Mouse (Mus musculus) heart, embryonic 13.5 days (tissue): ENCODE data around the gene Tac2. TPM values are rescaled to one million over a fixed set of nuclear protein-coding genes. Genes with fewer than 3 reads are reported as not detected.

ENCODE experiments used
- ATAC-seq: fragments of 200-750 bp; cut with Nextera tagmentation; 2 replicates; pipeline ENCODE4 v1.8.0; 2017; ENCODE audit warnings: moderate TSS enrichment; ENCODE audit not compliant: insufficient number of reproducible peaks, low FRiP score, low TSS enrichment; ENCODE audit errors: extremely low read depth
- H3K27ac ChIP-seq: fragments of 300-500 bp; sonication (generic); replicated peaks from 2 replicates; pipeline ENCODE4 v1.5.1; 2015; ENCODE audit warnings: moderate library complexity, mild to moderate bottlenecking, inconsistent platforms
- H3K27me3 ChIP-seq: fragments of 300-500 bp; sonication (generic); replicated peaks from 2 replicates; pipeline ENCODE4 v1.6.1; 2015; ENCODE audit warnings: mild to moderate bottlenecking, inconsistent platforms
- H3K36me3 ChIP-seq: fragments of 300-500 bp; sonication (generic); 2 replicates; pipeline ENCODE4 v1.6.1; 2015; ENCODE audit warnings: mild to moderate bottlenecking, inconsistent platforms
- H3K4me1 ChIP-seq: fragments of 300-500 bp; sonication (generic); 2 replicates; pipeline ENCODE4 v1.6.1; 2015; ENCODE audit warnings: inconsistent platforms
- H3K4me2 ChIP-seq: fragments of 300-500 bp; sonication (generic); 2 replicates; pipeline ENCODE4 v1.6.1; 2015; ENCODE audit warnings: inconsistent platforms, mild to moderate bottlenecking, moderate library complexity
- H3K4me3 ChIP-seq: fragments of 300-500 bp; sonication (generic); 2 replicates; pipeline ENCODE4 v1.5.1; 2015; ENCODE audit warnings: moderate library complexity, mild to moderate bottlenecking, inconsistent platforms
- H3K9ac ChIP-seq: fragments of 300-500 bp; sonication (generic); 2 replicates; pipeline ENCODE4 v1.6.1; 2015; ENCODE audit warnings: inconsistent platforms, mild to moderate bottlenecking, moderate library complexity
- H3K9me3 ChIP-seq: fragments of 300-500 bp; sonication (generic); 2 replicates; pipeline ENCODE4 v1.6.1; 2016; ENCODE audit warnings: inconsistent platforms
- WGBS: fragments of 180-500 bp; shearing (Covaris S2); methylation state at CpG from one replicate; pipeline ENCODE4 v1.1.7; 2015; ENCODE audit warnings: mixed read lengths; 5-methylcytosine and 5-hydroxymethylcytosine counted together
- polyA plus RNA-seq: library from polyadenylated mRNA; unstranded; fragments of >200 nt; fragmentation: Nextera tagmentation; extraction: Ambion mirVana; gene quantifications from 2 replicates; pipeline ENCODE4 v1.2.1, GENCODE M21; 2015

The Tac2 gene
- polyA plus RNA-seq, 1 experiment from 2014 or later, result 1.2 TPM

DNA sequence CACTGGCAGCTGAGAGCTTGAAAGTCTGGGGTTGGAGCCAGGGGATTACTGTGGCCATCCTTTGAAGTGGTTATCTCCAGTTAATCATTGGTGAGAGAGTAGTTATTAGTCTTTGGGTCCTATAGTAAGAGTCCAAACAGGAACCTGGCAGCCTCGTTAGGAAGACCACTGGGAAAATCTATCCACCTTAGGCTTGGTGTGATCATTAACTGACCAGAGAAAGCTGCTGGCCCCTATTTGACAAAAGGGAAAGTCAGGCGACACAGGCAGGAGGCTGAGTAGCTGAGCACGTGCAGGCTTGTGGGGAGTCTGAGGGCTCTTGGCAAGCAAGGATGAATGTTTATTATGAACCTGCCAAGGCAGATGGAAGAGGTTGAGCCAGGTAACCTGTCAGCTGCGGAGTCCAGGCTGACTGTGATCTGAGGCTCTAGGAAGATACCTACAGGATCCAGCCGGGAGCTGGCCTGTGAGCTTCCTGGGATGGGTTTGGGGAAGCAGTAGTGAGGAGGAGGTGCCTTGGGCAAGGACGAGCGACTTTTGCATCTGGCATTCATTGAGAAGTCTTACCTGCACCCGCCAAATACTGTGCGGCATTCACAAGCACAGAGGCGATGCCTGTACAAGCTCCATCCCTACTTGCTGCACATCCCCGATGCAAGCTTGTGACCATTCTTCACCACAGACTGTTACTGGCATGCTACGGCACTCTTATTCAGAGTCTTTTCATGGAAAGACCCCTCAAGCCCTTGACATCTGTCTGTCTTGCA, 39.8 kb downstream of the Tac2 start:
- Histone ChIP-seq H3K9ac (no peak overlapping the region), H3K27ac (no peak overlapping the region), H3K9me3 (no peaks in the 10 kb centered on the region), H3K36me3 (no peaks in the 10 kb centered on the region), H3K27me3 (no peaks in the 10 kb centered on the region), H3K4me1 (no peaks in the 10 kb centered on the region), H3K4me3 (no peak overlapping the region), H3K4me2 (no peak overlapping the region)
- 52% methylated on average over 12 of the region's 12 CpGs for WGBS
- ATAC-seq, result no peak

DNA sequence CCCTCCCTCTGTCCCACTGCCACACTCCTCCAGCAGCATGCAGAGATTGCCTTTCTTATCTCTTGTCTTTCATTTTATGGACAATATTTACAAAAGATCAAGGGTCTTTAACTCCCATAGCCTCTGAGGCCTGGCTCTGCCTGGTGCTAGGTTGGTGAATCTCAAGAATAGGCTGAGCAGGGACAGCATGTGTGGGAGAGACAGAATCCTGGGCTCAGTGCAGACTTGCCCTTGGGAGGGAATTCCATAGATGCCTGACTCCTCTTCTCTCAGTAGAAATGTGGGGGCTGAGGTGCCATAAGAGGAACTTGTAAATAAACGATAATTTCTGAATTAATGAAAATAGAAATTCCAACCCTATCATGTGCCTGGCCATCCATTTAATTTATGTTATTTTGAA, 42.3 kb downstream of the Tac2 start:
- ATAC-seq, result no peak
- Histone ChIP-seq H3K4me2 (no peak overlapping the region), H3K9ac (no peak overlapping the region), H3K27ac (no peak overlapping the region), H3K27me3 (no peaks in the 10 kb centered on the region), H3K9me3 (no peaks in the 10 kb centered on the region), H3K4me3 (no peak overlapping the region), H3K36me3 (no peaks in the 10 kb centered on the region), H3K4me1 (no peaks in the 10 kb centered on the region)
- WGBS, result 68% methylated on average over 1 of the region's 1 CpGs

DNA sequence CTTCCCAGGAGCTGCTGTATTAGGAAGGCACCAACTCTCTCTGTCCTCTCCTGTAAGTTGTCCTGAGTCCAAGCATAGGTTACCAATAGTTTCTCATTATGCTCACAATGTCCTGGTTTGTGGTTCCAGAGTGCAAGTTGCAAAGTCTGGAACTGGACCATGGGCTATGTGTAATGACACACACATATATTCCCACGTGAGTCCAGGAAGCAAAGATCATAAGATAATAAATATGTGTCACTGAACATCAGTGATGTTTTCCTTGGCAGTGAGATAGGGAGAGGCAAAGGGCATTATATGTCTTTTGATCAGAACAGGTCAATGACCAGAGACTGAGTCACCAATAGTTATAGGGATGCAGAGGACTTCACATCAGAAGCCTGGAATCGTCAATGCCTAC, 51.7 kb downstream of the Tac2 start, which contains the start of gene Rdh9:
Gene Rdh9, plus strand, starts transcription at position 376 of the 400 bp plus-strand sequence.
- Histone ChIP-seq H3K9me3 (no peaks in the 10 kb centered on the region), H3K36me3 (no peaks in the 10 kb centered on the region), H3K4me3 (no peak within 1 kb of the TSS), H3K4me2 (no peak within 1 kb of the TSS), H3K4me1 (no peaks in the 10 kb centered on the region), H3K9ac (no peak within 1 kb of the TSS), H3K27me3 (no peaks in the 10 kb centered on the region), H3K27ac (no peak within 1 kb of the TSS)
- ATAC-seq, result no peak
- WGBS, result 68% methylated on average over 2 of the region's 2 CpGs

Other genes starting within 250 kb of the Tac2 start
- 0.76 and 1.0 TPM in 2 replicates for gene Stac3, start 222.8 kb upstream of the Tac2 start, polyA plus RNA-seq
- gene Ndufa4l2, start 209.5 kb upstream of the Tac2 start, polyA plus RNA-seq, result 14.2 and 18.1 TPM in 2 replicates
- gene Shmt2, start 202.0 kb upstream of the Tac2 start, polyA plus RNA-seq, result 78.3 and 84.5 TPM in 2 replicates
- 0.62 TPM in 2 replicates for gene Nxph4, start 189.9 kb upstream of the Tac2 start, polyA plus RNA-seq
- 30.7 and 37.9 TPM in 2 replicates for gene Lrp1, start 103.3 kb upstream of the Tac2 start, polyA plus RNA-seq
- gene Stat6, start 81.5 kb upstream of the Tac2 start, polyA plus RNA-seq, result 24.5 and 24.6 TPM in 2 replicates
- gene Nemp1, start 57.6 kb upstream of the Tac2 start, polyA plus RNA-seq, result 7.1 and 7.4 TPM in 2 replicates
- 9.7 and 10.4 TPM in 2 replicates for gene Nab2, start 55.9 kb upstream of the Tac2 start, polyA plus RNA-seq
- 0.27 and 0.28 TPM in 2 replicates for gene Myo1a, start 19.3 kb upstream of the Tac2 start, polyA plus RNA-seq
- 1.6 and 2.0 TPM in 2 replicates for gene Zbtb39, start 15.1 kb downstream of the Tac2 start, polyA plus RNA-seq
- 20.2 TPM in 2 replicates for gene Gpr182, start 27.3 kb downstream of the Tac2 start, polyA plus RNA-seq
- not detected in 2 replicates for gene Rdh1, start 35.2 kb downstream of the Tac2 start, polyA plus RNA-seq
- gene Rdh16f1, start 35.3 kb downstream of the Tac2 start, polyA plus RNA-seq, result not detected in 2 replicates
- 0.15 and 0.23 TPM in 2 replicates for gene Rdh9, start 51.9 kb downstream of the Tac2 start, polyA plus RNA-seq
- not detected in 2 replicates for gene Rdh16, start 76.7 kb downstream of the Tac2 start, polyA plus RNA-seq
- gene Rdh19, start 125.5 kb downstream of the Tac2 start, polyA plus RNA-seq, result not detected in 2 replicates
- gene Rdh16f2, start 142.0 kb downstream of the Tac2 start, polyA plus RNA-seq, result not detected in 2 replicates
- not detected in 2 replicates for gene Rdh7, start 164.3 kb downstream of the Tac2 start, polyA plus RNA-seq
- not detected in 2 replicates for gene Sdr9c7, start 174.0 kb downstream of the Tac2 start, polyA plus RNA-seq